Mouse (Mus musculus) midbrain, embryonic 10.5 days (tissue): ENCODE data around the gene Ercc5. TPM values are rescaled to one million over a fixed set of nuclear protein-coding genes. Genes with fewer than 3 reads are reported as not detected.

Source experiments
- DNase-seq: peaks from one replicate; pipeline ENCODE4 v3.0.0-alpha.2; 2017; ENCODE audit warnings: low spot score
- H3K27ac ChIP-seq: fragments of 300-500 bp; sonication (generic); replicated peaks from 2 replicates; pipeline ENCODE4 v1.5.1; 2016; ENCODE audit warnings: mild to moderate bottlenecking
- H3K27me3 ChIP-seq: fragments of 300-500 bp; sonication (generic); 2 replicates; pipeline ENCODE4 v1.6.1; 2016; ENCODE audit warnings: low read depth, mild to moderate bottlenecking; ENCODE audit not compliant: poor library complexity, severe bottlenecking
- H3K36me3 ChIP-seq: fragments of 300-500 bp; sonication (generic); 2 replicates; pipeline ENCODE4 v1.6.1; 2016; ENCODE audit warnings: mild to moderate bottlenecking, moderate library complexity
- H3K4me1 ChIP-seq: fragments of 300-500 bp; sonication (generic); 2 replicates; pipeline ENCODE4 v1.6.1; 2016
- H3K4me3 ChIP-seq: fragments of 300-500 bp; sonication (generic); 2 replicates; pipeline ENCODE4 v1.5.1; 2016; ENCODE audit warnings: mild to moderate bottlenecking, moderate library complexity
- H3K9me3 ChIP-seq: fragments of 300-500 bp; sonication (generic); replicated peaks from 2 replicates; pipeline ENCODE4 v1.6.1; 2016; ENCODE audit warnings: mild to moderate bottlenecking
- WGBS: fragments of 180-500 bp; shearing (Covaris S2); methylation state at CpG from one replicate; pipeline ENCODE4 v1.1.7; 2016; 5-methylcytosine and 5-hydroxymethylcytosine counted together
- polyA plus RNA-seq: library from polyadenylated mRNA; unstranded; fragments of >200 nt; fragmentation: Nextera tagmentation; extraction: Ambion mirVana; gene quantifications from 2 replicates; pipeline ENCODE4 v1.2.1, GENCODE M21; 2016

Ercc5 gene
- 29.0 and 32.8 TPM in 2 replicates for polyA plus RNA-seq

GRCm38 (mm10) chr1:44147563-44148381 is at the start of gene Ercc5:
Gene Ercc5, plus strand, starts transcription at chr1:44147744.
- Histone ChIP-seq H3K4me1 (peaks cover 15% of the 10 kb centered on the region), H3K9me3 (peaks cover 8% of the 10 kb centered on the region; the same call in 1 of the 2 replicates), H3K36me3 (peaks cover 27% of the 10 kb centered on the region), H3K27me3 (no peaks in the 10 kb centered on the region), H3K4me3 (peak within 1 kb of the TSS; percentile 79), H3K27ac (peak within 1 kb of the TSS; percentile 96)
- peak; percentile 95 for DNase-seq
- under 1% methylated on average over 66 of the region's 66 CpGs for WGBS

- peak overlapping the region; percentile 92 for H3K27ac ChIP-seq
- WGBS = 0% methylated on average over 55 of the region's 55 CpGs
- no peaks in the 10 kb centered on the region for H3K27me3 ChIP-seq
- peak overlapping the region; percentile 71 for H3K4me3 ChIP-seq
- DNase-seq = peak; percentile 56
- no peaks in the 10 kb centered on the region; the same call in 1 of the 2 replicates for H3K9me3 ChIP-seq
- peaks cover 20% of the 10 kb centered on the region for H3K4me1 ChIP-seq
- peaks cover 46% of the 10 kb centered on the region for H3K36me3 ChIP-seq
Observed at GRCm38 (mm10) chr1:44101448-44102225, 45.9 kb upstream of the Ercc5 start.

GRCm38 (mm10) chr1:44102259-44102717 is 45.3 kb upstream of the Ercc5 start, which contains the start of gene Tex30:
Gene Tex30, minus strand, starts transcription at chr1:44102441.
- no peaks in the 10 kb centered on the region; the same call in 1 of the 2 replicates for H3K9me3 ChIP-seq
- DNase-seq = peak; percentile 96
- H3K4me3 ChIP-seq = peak within 1 kb of the TSS; percentile 71
- H3K27me3 ChIP-seq = no peaks in the 10 kb centered on the region
- H3K36me3 ChIP-seq = peaks cover 46% of the 10 kb centered on the region
- under 1% methylated on average over 55 of the region's 55 CpGs for WGBS
- peaks cover 20% of the 10 kb centered on the region for H3K4me1 ChIP-seq
- H3K27ac ChIP-seq = peak within 1 kb of the TSS; percentile 92

- no peaks in the 10 kb centered on the region; the same call in 1 of the 2 replicates for H3K9me3 ChIP-seq
- peak; percentile 20 for DNase-seq
- peak overlapping the region; percentile 71 for H3K4me3 ChIP-seq
- WGBS = 20% methylated on average over 5 of the region's 5 CpGs
- H3K36me3 ChIP-seq = peaks cover 46% of the 10 kb centered on the region
- peaks cover 20% of the 10 kb centered on the region for H3K4me1 ChIP-seq
- H3K27ac ChIP-seq = peak overlapping the region; percentile 92
- H3K27me3 ChIP-seq = no peaks in the 10 kb centered on the region
Observed at GRCm38 (mm10) chr1:44102939-44103338, 44.6 kb upstream of the Ercc5 start.

- H3K36me3 ChIP-seq = peaks cover 46% of the 10 kb centered on the region
- H3K27me3 ChIP-seq = no peaks in the 10 kb centered on the region
- peak overlapping the region; percentile 18; the same call in 1 of the 2 replicates for H3K27ac ChIP-seq
- no peak for DNase-seq
- peaks cover 23% of the 10 kb centered on the region for H3K4me1 ChIP-seq
- H3K9me3 ChIP-seq = no peaks in the 10 kb centered on the region
- peak overlapping the region; percentile 78 for H3K4me3 ChIP-seq
Observed at GRCm38 (mm10) chr1:44117571-44117970, 30.0 kb upstream of the Ercc5 start.

GRCm38 (mm10) chr1:44118239-44119054 is 29.1 kb upstream of the Ercc5 start, which contains the start of the genes Kdelc1 and Bivm:
Gene Kdelc1, minus strand, starts transcription at chr1:44118808.
Gene Bivm, plus strand, starts transcription at chr1:44118957.
- Histone ChIP-seq H3K27ac (peak within 1 kb of the TSS; percentile 96), H3K4me1 (peaks cover 23% of the 10 kb centered on the region), H3K9me3 (no peaks in the 10 kb centered on the region), H3K4me3 (peak within 1 kb of the TSS; percentile 78), H3K27me3 (no peaks in the 10 kb centered on the region), H3K36me3 (peaks cover 40% of the 10 kb centered on the region)
- DNase-seq = peak; percentile 91
- under 1% methylated on average over 39 of the region's 39 CpGs for WGBS

- under 1% methylated on average over 43 of the region's 43 CpGs for WGBS
- Histone ChIP-seq H3K27me3 (no peaks in the 10 kb centered on the region), H3K27ac (peak overlapping the region; percentile 96), H3K9me3 (no peaks in the 10 kb centered on the region), H3K4me3 (peak overlapping the region; percentile 78), H3K4me1 (peaks cover 23% of the 10 kb centered on the region), H3K36me3 (peaks cover 40% of the 10 kb centered on the region)
- peak; percentile 88 for DNase-seq
Observed at GRCm38 (mm10) chr1:44119201-44120073, 28.1 kb upstream of the Ercc5 start.

- Histone ChIP-seq H3K4me3 (peak overlapping the region; percentile 78), H3K27me3 (no peaks in the 10 kb centered on the region), H3K36me3 (peaks cover 40% of the 10 kb centered on the region), H3K9me3 (no peaks in the 10 kb centered on the region), H3K4me1 (peaks cover 23% of the 10 kb centered on the region), H3K27ac (peak overlapping the region; percentile 96)
- WGBS = 2% methylated on average over 6 of the region's 6 CpGs
- DNase-seq = no peak
Observed at GRCm38 (mm10) chr1:44120074-44120406, 27.5 kb upstream of the Ercc5 start.

GRCm38 (mm10) chr1:44122256-44122655 is 25.3 kb upstream of the Ercc5 start:
- Histone ChIP-seq H3K27ac (no peak overlapping the region), H3K27me3 (no peaks in the 10 kb centered on the region), H3K4me3 (no peak overlapping the region), H3K36me3 (peaks cover 35% of the 10 kb centered on the region), H3K9me3 (no peaks in the 10 kb centered on the region), H3K4me1 (peaks cover 23% of the 10 kb centered on the region)
- DNase-seq = no peak
- WGBS = 89% methylated on average over 3 of the region's 3 CpGs

GRCm38 (mm10) chr1:44125590-44125989 is 22.0 kb upstream of the Ercc5 start:
- Histone ChIP-seq H3K4me3 (no peak overlapping the region), H3K4me1 (peaks cover 8% of the 10 kb centered on the region), H3K27me3 (no peaks in the 10 kb centered on the region), H3K9me3 (no peaks in the 10 kb centered on the region), H3K27ac (no peak overlapping the region), H3K36me3 (peaks cover 66% of the 10 kb centered on the region)
- no peak for DNase-seq
- 95% methylated on average over 4 of the region's 4 CpGs for WGBS

GRCm38 (mm10) chr1:44129929-44130581 is 17.5 kb upstream of the Ercc5 start:
- peaks cover 66% of the 10 kb centered on the region for H3K36me3 ChIP-seq
- H3K27me3 ChIP-seq = no peaks in the 10 kb centered on the region
- no peak for DNase-seq
- no peak overlapping the region for H3K4me3 ChIP-seq
- H3K4me1 ChIP-seq = no peaks in the 10 kb centered on the region
- no peak overlapping the region for H3K27ac ChIP-seq
- no peaks in the 10 kb centered on the region for H3K9me3 ChIP-seq
- WGBS = 84% methylated on average over 4 of the region's 4 CpGs
